In the genomic region with DNA sequence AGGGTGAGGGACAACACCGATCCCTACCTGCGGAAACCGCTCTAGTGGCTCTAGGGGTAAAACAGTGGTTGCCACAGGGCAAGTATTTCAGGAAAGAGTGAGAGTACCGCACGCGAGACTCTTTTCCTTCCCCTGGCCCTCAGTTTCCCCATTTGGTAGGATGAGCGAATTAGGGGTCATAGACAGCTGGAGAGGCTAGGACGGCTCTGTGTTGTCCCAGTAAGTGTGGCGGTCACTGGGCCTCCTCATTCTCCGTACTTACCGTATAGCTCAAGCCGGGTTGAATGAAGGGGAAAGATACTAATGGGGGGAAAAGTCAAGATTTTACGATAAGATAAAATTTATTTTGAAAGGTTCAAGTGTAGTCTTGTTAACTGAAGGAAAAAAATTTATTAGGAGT, we compare ENCODE assay signal across 8 mouse cellular contexts. TPM values are rescaled to one million over a fixed set of nuclear protein-coding genes. Genes with fewer than 3 reads are reported as not detected.
DNase-seq lines count a peak whose midpoint lies in the region; ATAC-seq and TF ChIP-seq lines count a peak whose summit lies in the region.

No protein-coding gene starts in this region.

- peak overlapping the region; percentile 91 for H3K9ac ChIP-seq in heart, embryonic 11.5 days (ENCODE audit: low read depth, low read length)
- peak overlapping the region; percentile 86 for H3K9ac ChIP-seq in hindbrain, embryonic 12.5 days

- H3K9me3 ChIP-seq in heart, embryonic 11.5 days (replicated peaks; ENCODE audit: control insufficient read depth, low read length), result no peaks in the 10 kb centered on the region
- no peaks in the 10 kb centered on the region for H3K9me3 ChIP-seq in G1E (replicated peaks)
- no peaks in the 10 kb centered on the region for H3K9me3 ChIP-seq in hindbrain, embryonic 12.5 days (replicated peaks)
- no peaks in the 10 kb centered on the region for H3K9me3 ChIP-seq in midbrain, embryonic 10.5 days (replicated peaks)

- H3K4me3 ChIP-seq in heart, embryonic 11.5 days (ENCODE audit: low read depth, low read length), result peak overlapping the region; percentile 99
- peak overlapping the region; percentile 98 for H3K4me3 ChIP-seq in G1E (ENCODE audit: low read depth, low read length)
- peak overlapping the region; percentile 88 for H3K4me3 ChIP-seq in hindbrain, embryonic 12.5 days
- peak overlapping the region; percentile 79 for H3K4me3 ChIP-seq in midbrain, embryonic 10.5 days

- H3K4me1 ChIP-seq in heart, embryonic 11.5 days (ENCODE audit: control insufficient read depth, insufficient read depth, low read length), result peaks cover 8% of the 10 kb centered on the region
- H3K4me1 ChIP-seq in G1E (ENCODE audit: insufficient read depth, low read depth, low read length), result peaks cover 39% of the 10 kb centered on the region
- peaks cover 12% of the 10 kb centered on the region for H3K4me1 ChIP-seq in hindbrain, embryonic 12.5 days
- peaks cover 20% of the 10 kb centered on the region for H3K4me1 ChIP-seq in midbrain, embryonic 10.5 days

- no peaks in the 10 kb centered on the region for H3K36me3 ChIP-seq in heart, embryonic 11.5 days (ENCODE audit: control insufficient read depth, insufficient read depth, low read length)
- peaks cover 27% of the 10 kb centered on the region for H3K36me3 ChIP-seq in G1E (replicated peaks)
- no peaks in the 10 kb centered on the region for H3K36me3 ChIP-seq in hindbrain, embryonic 12.5 days
- 0 out of 2 replicates have a peak, but pooled peaks cover 3% of the 10 kb centered on the region for H3K36me3 ChIP-seq in midbrain, embryonic 10.5 days

- no peak for TF ChIP-seq CTCF in G1E (IDR thresholded peaks at IDR 0.05; ENCODE audit: low read depth, low read length)

- no peak for DNase-seq in heart, postnatal 25 days (ENCODE audit: low spot score)
- DNase-seq in G1E (ENCODE audit: low spot score), result no peak
- no peak for DNase-seq in midbrain, embryonic 10.5 days (ENCODE audit: low spot score)
- no peak for DNase-seq in adrenal gland, postnatal 10 days
- DNase-seq in frontal cortex, postnatal 25 days (ENCODE audit: low spot score in 2 of 2), result no peak
- no peak for DNase-seq in left cerebral cortex, postnatal 4 days

- peaks cover 3% of the 10 kb centered on the region; the same call in 1 of the 2 replicates for H3K27me3 ChIP-seq in heart, embryonic 11.5 days (ENCODE audit: control insufficient read depth, insufficient read depth, low read length)
- no peaks in the 10 kb centered on the region for H3K27me3 ChIP-seq in G1E (ENCODE audit: insufficient read depth, low read length)
- H3K27me3 ChIP-seq in hindbrain, embryonic 12.5 days, result peaks cover 4% of the 10 kb centered on the region
- no peaks in the 10 kb centered on the region for H3K27me3 ChIP-seq in midbrain, embryonic 10.5 days (ENCODE audit: low read depth, poor library complexity, severe bottlenecking)

- WGBS in heart, embryonic 11.5 days (ENCODE audit: insufficient replicate concordance), result 5% methylated on average over 13 of the region's 13 CpGs
- 7% methylated on average over 13 of the region's 13 CpGs for WGBS in hindbrain, embryonic 12.5 days
- WGBS in midbrain, embryonic 10.5 days, result 10% methylated on average over 13 of the region's 13 CpGs

- intact Hi-C loops in heart, postnatal 25 days (cut with DNase I), result no loop called here
- intact Hi-C loops in left cerebral cortex, postnatal 4 days (cut with DNase I), result no loop called here

- no peak for ATAC-seq in heart, embryonic 11.5 days (replicated peaks; ENCODE audit: insufficient number of reproducible peaks, low FRiP score, low TSS enrichment)
- ATAC-seq in G1E (ENCODE audit: extremely low read depth, insufficient number of reproducible peaks, low FRiP score, poor library complexity, severe bottlenecking), result no peak
- ATAC-seq in hindbrain, embryonic 12.5 days (ENCODE audit: low FRiP score), result peak; percentile 50; the same call in 1 of the 2 replicates

- H3K27ac ChIP-seq in heart, embryonic 11.5 days (ENCODE audit: low read depth, low read length), result no peak overlapping the region
- no peak overlapping the region for H3K27ac ChIP-seq in hindbrain, embryonic 12.5 days
- peak overlapping the region; percentile 80 for H3K27ac ChIP-seq in midbrain, embryonic 10.5 days (replicated peaks)

- peak overlapping the region; percentile 87 for H3K4me2 ChIP-seq in heart, embryonic 11.5 days
- peak overlapping the region; percentile 94 for H3K4me2 ChIP-seq in hindbrain, embryonic 12.5 days (replicated peaks)

RNA-seq across cellular contexts. Expression of a gene that starts 0.5 kb away (rescaled TPM):
- polyA plus RNA-seq in heart, embryonic 11.5 days (2014; fragmentation: Nextera tagmentation; extraction: Ambion mirVana), result 132 and 136 TPM in 2 replicates
- 100 to 1,000 TPM; 128 to 129 TPM for total RNA-seq in heart, postnatal 25 days (2021)
- total RNA-seq in G1E (2014; fragmentation: Nextera tagmentation) (103 and 125 TPM in 2 replicates), G1E (2017) (58.7 and 59.2 TPM in 2 replicates)
- 2.9 and 4.0 TPM in 2 replicates for polyA plus RNA-seq in G1E (2012)
- polyA plus RNA-seq in hindbrain, embryonic 12.5 days (2016; fragmentation: Nextera tagmentation; extraction: Ambion mirVana), result 125 and 126 TPM in 2 replicates
- 124 and 125 TPM in 2 replicates for polyA plus RNA-seq in midbrain, embryonic 10.5 days (2016; fragmentation: Nextera tagmentation; extraction: Ambion mirVana)
- 100 to 1,000 TPM in 1 of 2 experiments, 10 to 100 TPM in 1; 89.4 to 100 TPM for total RNA-seq in adrenal gland, postnatal 10 days (2021)
- total RNA-seq in left cerebral cortex, postnatal 4 days (2021), result 10 to 100 TPM; 74.6 to 84.8 TPM

RNA-seq across cellular contexts. Expression of a gene that starts 0.5 kb away (rescaled TPM):
- polyA plus RNA-seq in heart, embryonic 11.5 days (2014; fragmentation: Nextera tagmentation; extraction: Ambion mirVana), result 14.2 and 14.5 TPM in 2 replicates
- 10 to 100 TPM; 16.3 to 16.7 TPM for total RNA-seq in heart, postnatal 25 days (2021)
- total RNA-seq in G1E (2014; fragmentation: Nextera tagmentation) (35.7 and 40.9 TPM in 2 replicates), G1E (2017) (7.7 and 8.2 TPM in 2 replicates)
- polyA plus RNA-seq in G1E (2012), result 22.4 and 24.7 TPM in 2 replicates
- polyA plus RNA-seq in hindbrain, embryonic 12.5 days (2016; fragmentation: Nextera tagmentation; extraction: Ambion mirVana), result 16.4 and 18.1 TPM in 2 replicates
- 12.9 and 14.8 TPM in 2 replicates for polyA plus RNA-seq in midbrain, embryonic 10.5 days (2016; fragmentation: Nextera tagmentation; extraction: Ambion mirVana)
- total RNA-seq in adrenal gland, postnatal 10 days (2021), result 10 to 100 TPM; 29.2 to 31.6 TPM
- 10 to 100 TPM; 28.6 to 32.2 TPM for total RNA-seq in left cerebral cortex, postnatal 4 days (2021)
